Mouse (Mus musculus) lung, adult 2 months (tissue): Measurements from ENCODE around the gene Rps6kb2. TPM values are rescaled to one million over a fixed set of nuclear protein-coding genes. Genes with fewer than 3 reads are reported as not detected.

Experiments
- DNase-seq: peaks from one replicate; pipeline ENCODE4 v3.0.0; 2022
- H3K4me1 ChIP-seq: fragments of 200-500 bp; 2 replicates; pipeline ENCODE4 v1.6.1; 2011; ENCODE audit warnings: low read length; ENCODE audit not compliant: control insufficient read depth, insufficient read depth
- H3K4me3 ChIP-seq: fragments of 200-500 bp; replicated peaks from 2 replicates; pipeline ENCODE3; 2011; ENCODE audit warnings: low read depth, mild to moderate bottlenecking, control low read depth, low read length; ENCODE audit errors: extremely low read depth
- CTCF ChIP-seq: fragments of 200-500 bp; IDR thresholded peaks from 2 replicates; pipeline ENCODE4 v1.5.1; 2011; ENCODE audit warnings: mild to moderate bottlenecking, low read length, control low read depth; ENCODE audit not compliant: insufficient read depth
- POLR2A ChIP-seq: fragments of 200-500 bp; IDR thresholded peaks from 2 replicates; pipeline ENCODE4 v1.6.1; 2011; ENCODE audit warnings: low read depth, mild to moderate bottlenecking, control low read depth, low read length, borderline replicate concordance; ENCODE audit errors: extremely low read depth
- WGBS: fragments of 180-500 bp; shearing (Covaris S2); methylation state at CpG from one replicate; pipeline ENCODE4 v1.1.7; 2018; 5-methylcytosine and 5-hydroxymethylcytosine counted together
- polyA plus RNA-seq: library from polyadenylated mRNA; depleted of rRNA; stranded (reverse); fragments of >200 nt; gene quantifications from 2 replicates; pipeline ENCODE4 v1.2.3, GENCODE M21; 2012; rRNA removed

Rps6kb2 gene
- 35.2 and 51.2 TPM in 2 replicates for polyA plus RNA-seq

DNA sequence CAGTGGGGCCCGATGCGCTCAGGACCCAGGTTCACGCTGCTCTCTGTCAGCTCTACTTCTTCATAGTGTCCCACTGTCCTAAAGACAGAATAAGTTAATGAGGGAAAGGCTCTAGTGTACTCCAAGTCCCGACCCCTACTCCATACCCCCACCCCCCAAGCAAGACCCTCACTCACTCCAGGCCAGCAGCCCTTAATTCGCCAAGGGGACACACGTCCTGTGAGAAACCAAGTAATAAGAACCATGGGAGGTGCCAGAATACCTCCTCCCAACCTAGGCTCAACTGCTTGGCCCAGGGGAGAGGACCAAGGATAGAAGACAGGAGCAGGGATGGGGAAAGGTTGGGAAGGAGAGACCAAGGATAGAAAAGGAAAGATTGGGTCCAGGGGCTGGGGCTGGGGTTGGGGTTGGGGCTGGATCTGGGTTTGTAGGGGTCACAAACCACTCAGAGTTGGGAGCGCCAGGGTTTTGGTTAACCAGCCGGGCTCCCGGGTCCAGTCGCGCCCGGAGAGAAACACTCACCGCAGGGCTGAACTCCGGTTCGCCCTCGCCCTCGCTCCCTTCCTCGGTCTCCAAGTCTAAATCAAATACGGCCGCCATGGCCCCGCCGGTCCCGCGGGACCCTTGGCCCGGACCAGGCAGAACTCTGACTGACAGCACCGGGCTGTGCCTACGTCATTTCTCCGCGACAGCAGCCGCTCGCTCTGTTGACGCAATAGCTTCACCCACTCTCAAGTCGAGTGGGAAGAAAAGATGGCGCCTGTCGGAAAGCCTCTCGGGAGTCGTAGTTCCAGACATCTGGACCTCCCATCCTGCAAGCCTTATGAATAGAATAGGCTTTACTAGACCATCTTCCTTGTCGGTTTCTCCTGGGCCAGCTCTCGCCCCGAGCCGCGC lies at the start of gene Rps6kb2:
TSS of gene Rps6kb2 (minus strand) at position 709 of the 897 bp plus-strand sequence.
- Histone ChIP-seq H3K4me3 (peak within 1 kb of the TSS; percentile 92), H3K4me1 (peaks cover 4% of the 10 kb centered on the region; the same call in 1 of the 2 replicates)
- peak; percentile 97 for DNase-seq
- TF ChIP-seq POLR2A, result peak; percentile 60; the same call in 1 of the 2 replicates
- TF ChIP-seq CTCF, result no peak
- 7% methylated on average over 42 of the region's 42 CpGs for WGBS

DNA sequence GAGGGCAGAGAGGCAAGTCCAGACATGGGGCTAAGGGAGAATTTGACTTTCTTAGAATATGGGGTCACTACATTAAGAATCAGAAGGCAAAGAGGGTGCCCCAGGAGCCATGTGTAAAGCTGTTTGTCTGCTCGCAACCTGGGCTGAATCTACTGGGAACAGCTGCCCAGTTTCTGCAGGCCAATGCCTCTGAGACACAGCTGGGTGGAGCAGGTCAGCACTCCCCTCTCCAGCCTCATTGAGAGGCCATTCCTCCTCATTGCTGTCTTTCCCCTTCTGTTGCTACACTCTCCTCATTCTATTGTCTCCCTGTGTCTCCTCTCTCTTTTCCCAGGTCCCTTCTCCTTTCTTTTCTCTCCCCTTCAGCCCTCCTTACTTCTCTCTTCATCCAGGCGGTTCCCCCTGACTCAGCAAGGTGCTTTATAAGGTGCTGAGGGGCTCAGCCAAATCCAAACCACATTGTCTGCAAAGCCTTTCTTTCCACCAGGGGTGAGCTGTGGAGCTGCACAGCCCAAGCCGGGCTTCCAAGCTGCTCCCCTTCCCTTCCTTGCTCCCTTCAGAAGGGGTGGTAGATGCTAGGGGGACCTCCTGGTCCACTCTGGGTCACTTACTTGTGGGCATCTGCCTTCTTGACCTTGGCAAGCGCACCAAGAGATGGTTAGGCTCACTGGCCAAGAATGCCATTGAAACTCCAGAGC lies 48.9 kb upstream of the Rps6kb2 start:
- Histone ChIP-seq H3K4me3 (no peak overlapping the region), H3K4me1 (peaks cover 18% of the 10 kb centered on the region)
- TF ChIP-seq POLR2A, result no peak
- TF ChIP-seq CTCF, result no peak
- 85% methylated on average over 4 of the region's 4 CpGs for WGBS
- DNase-seq, result no peak

DNA sequence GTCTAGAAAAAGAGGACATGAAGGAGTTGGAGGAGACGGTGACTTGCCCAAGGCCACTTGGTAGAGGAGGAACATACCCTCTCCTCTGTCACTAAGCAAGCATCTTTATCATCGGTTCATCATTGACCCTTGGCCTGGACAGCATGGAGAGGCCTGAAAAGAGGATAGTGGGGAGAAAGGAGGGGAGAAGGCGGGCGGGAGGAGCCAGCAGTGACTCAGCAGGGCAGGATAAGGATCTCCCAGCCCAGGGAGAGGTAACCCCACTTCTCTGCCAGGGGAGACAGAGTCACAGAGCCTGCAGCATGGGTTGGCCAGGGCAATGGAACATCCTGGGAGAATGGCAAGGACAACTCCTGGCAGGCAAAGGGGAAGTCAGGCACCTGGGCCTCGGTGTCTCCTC lies 45.4 kb upstream of the Rps6kb2 start:
- TF ChIP-seq CTCF (no peak), POLR2A (no peak)
- no peak for DNase-seq
- no peak overlapping the region for H3K4me3 ChIP-seq
- WGBS, result 73% methylated on average over 5 of the region's 5 CpGs
- H3K4me1 ChIP-seq, result peaks cover under 1% of the 10 kb centered on the region

DNA sequence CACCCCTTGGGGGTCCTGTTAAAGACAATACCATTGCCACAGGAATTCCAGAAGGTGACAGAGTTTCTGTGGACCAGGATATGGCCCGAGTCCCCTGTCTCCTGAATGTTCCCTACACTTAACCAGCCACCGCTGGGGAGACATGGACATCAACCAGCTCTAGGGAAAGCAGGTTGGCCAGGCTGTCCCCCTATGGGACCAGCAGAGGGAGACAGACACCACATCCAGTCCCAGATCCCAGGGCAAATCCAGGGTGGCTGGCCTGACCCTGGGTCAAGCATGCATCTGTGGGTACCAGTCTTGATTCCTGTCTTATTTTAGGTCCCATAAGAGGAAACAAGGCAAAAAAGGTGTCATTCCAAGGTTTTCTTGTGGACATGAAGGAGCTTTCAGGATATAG lies 43.8 kb upstream of the Rps6kb2 start:
- TF ChIP-seq POLR2A (no peak), CTCF (peak; percentile 99)
- 0% methylated on average over 2 of the region's 2 CpGs for WGBS
- DNase-seq, result peak; percentile 71
- Histone ChIP-seq H3K4me3 (no peak overlapping the region), H3K4me1 (peaks cover 6% of the 10 kb centered on the region)

DNA sequence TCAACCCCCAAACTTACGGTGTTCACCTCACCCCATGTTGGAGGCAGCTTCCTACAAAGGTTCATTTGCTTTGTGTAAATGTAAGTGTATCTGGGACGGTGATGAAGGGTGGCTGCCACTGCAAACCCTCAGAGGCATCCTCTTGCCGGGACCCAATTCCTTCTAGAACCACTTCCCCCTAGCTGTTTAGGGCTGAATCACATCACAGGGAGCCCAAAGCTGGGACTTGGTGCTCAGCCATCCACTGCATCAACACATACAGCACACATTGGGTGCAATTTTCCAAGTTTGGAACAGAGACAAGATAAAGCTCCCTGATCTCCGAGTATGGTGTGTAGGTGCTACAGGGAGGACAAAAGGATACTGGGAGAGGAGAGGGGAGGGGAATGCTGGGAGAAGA lies 41.7 kb upstream of the Rps6kb2 start:
- Histone ChIP-seq H3K4me3 (no peak overlapping the region), H3K4me1 (peaks cover 15% of the 10 kb centered on the region)
- 54% methylated on average over 4 of the region's 4 CpGs for WGBS
- no peak for DNase-seq
- TF ChIP-seq CTCF, result no peak

DNA sequence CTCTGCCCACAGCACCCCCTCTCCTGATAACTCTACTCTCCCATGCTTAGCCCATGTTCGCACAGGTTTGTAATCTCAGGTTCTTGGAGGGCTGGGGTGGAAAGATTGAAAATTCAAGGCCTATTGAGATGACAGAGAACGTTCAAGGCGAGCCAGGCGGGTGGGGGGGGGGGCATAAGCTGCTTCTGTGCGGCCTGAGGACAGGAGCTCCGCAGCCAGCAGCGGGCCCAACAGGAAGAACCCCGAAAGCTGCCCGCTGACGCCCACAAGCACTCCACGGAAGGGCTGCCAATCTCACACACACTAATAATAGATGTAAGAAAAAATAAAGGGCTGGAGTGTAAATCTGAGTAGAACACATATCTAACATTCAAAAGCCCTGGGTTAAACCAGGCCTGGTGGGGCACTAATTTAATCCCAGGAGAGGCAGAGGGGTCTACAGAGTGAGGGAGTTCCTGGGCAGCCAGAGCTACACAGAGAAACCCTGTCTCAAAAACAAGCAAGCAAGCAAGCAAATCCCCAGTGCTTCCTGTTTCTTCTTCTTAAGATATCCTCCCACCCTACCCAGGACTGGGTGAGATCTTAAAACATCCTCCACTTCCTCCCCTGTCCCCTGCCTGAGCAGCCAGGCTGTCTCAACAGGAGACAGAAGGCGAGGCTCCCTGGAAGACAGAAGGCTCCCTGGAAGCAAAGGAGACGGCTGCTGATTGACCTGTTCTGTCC lies 40.6 kb upstream of the Rps6kb2 start:
- DNase-seq, result no peak
- 38% methylated on average over 13 of the region's 13 CpGs for WGBS
- no peak overlapping the region for H3K4me3 ChIP-seq

DNA sequence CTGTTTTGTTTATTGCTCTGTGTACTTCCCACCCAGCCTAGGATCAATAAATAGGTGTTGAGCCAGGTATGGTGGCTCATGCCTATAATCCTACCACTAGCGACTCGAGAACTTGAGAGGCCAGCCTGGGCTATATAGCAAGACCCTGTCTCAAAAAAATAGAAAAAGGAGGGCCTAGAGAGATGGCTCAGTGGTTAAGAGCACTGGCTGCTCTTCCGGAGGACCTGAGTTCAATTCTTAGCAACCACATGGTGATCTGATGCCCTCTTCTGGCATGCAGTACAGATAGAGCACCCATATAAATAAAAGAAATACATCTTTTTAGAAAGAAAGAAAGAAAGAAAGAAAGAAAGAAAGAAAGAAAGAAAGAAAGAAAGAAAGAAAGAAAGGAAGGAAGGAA lies 40.0 kb upstream of the Rps6kb2 start:
- peaks cover 15% of the 10 kb centered on the region for H3K4me1 ChIP-seq
- no peak for DNase-seq
- no peak overlapping the region for H3K4me3 ChIP-seq
- WGBS, result 33% methylated on average over 3 of the region's 3 CpGs
- TF ChIP-seq CTCF, result no peak
- no peak for TF ChIP-seq POLR2A

More for the DNA sequence above, 40.6 kb upstream of the Rps6kb2 start:
- peaks cover 15% of the 10 kb centered on the region for H3K4me1 ChIP-seq
- TF ChIP-seq POLR2A, result peak; percentile 80; the same call in 1 of the 2 replicates
- TF ChIP-seq CTCF, result no peak

DNA sequence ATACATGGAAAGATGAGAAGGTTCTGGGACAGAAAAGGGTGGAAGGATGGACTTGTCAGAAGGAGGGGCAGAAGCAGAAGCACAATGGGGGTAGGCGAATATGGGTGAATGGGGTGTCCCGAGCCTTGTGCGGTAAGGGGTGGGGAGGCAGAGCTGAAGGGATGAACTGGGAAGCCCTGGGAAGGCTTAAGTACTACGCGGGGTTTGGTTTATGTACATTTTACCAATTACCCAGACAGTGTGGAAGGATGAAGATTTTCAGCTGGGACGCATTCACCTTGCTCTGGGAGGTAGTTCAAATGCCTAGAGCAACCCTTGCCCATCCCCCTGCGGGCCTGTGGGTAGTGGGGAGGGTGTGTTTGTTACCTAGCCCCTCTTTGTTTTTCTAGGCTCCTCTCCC lies 39.0 kb upstream of the Rps6kb2 start:
- no peak for DNase-seq
- Histone ChIP-seq H3K4me1 (peaks cover 15% of the 10 kb centered on the region), H3K4me3 (peak overlapping the region; percentile 87)
- TF ChIP-seq CTCF, result no peak
- WGBS, result 29% methylated on average over 7 of the region's 7 CpGs

DNA sequence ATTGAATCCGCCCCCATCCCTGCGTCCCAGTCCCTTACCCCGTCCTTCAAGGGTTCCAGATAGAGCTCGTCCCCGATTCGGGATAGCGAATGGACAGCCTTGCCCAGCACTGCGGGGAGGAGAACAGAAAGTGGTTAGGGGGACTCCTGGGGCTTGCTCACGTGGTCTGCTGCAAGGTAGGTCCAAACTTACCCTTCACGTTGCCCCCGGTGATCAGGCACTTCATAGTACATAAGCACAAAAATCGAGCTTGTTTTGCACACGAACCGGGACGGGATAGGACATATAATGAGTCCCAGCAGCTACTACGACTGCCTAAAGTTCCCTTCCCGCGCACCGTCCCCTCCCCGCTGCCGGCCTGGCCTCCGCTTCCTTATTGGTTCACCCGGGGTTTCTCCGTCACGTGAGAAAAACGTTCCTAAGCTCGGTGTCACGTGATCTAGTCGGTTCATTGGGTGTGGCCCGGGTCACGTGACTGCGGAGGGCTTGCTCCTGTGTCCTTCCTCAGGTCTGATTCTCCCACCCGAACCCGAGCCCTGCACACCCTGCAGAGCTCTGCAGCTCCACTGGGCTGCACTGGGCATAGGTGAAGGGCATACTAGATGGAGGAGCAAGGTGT lies 38.2 kb upstream of the Rps6kb2 start, which contains the start of gene Rad9a:
TSS of gene Rad9a (minus strand) at position 372 of the 619 bp plus-strand sequence.
- Histone ChIP-seq H3K4me3 (peak within 1 kb of the TSS; percentile 87), H3K4me1 (peaks cover 15% of the 10 kb centered on the region)
- peak; percentile 94 for DNase-seq
- 1% methylated on average over 34 of the region's 34 CpGs for WGBS
- TF ChIP-seq CTCF (no peak), POLR2A (peak; percentile 97; the same call in 1 of the 2 replicates)
